Mouse (Mus musculus): ENCODE results near the gene Olfr1258.
"Not testable (repeated sequence)": the region's sequence is repeated elsewhere in the genome, so short reads cannot be mapped to it uniquely, and the experiment has no call there.

Gene Olfr1258

DNA sequence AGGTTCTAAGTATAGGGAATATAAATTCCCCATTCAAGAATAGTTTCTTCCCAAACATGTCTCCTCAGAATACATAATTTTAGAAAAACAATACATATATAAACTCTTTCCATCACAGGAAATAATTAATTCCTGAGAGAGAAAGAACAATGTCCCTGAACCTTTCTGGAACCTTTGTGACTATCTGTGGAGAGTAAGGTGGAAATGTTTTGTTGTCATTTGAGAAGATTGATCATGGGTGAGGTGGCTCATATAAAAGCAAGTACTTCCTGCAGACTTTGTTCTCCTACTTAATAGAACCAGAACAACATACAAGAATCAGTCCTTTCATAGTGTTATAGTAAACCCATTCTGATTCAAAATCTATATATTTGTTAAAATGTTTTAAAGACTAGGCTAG is at the start of gene Olfr1258:
Olfr1258 (plus strand) TSS at position 301 of the 400 bp plus-strand sequence.
- DNase-seq = no peak

DNA sequence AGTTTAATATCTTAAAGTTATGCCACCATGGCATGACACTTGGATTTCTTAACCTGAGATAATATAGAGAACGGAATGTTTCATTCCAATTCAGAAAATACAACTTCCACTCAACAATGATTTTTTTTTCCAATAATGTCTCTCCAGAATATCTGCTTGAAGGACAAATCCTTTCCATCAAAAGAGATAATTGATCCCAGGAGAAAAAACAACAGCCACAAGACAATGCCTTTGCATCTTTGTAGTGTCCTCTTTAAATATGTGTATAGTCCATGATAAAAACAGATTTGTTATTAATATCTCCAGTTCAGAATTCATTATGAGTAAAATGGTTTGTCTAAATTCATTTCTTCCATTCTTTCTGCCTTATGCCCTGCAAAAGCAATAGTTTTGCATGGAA is 49.0 kb upstream of the Olfr1258 start, which contains the start of gene Olfr1257:
Olfr1257 (plus strand) TSS at position 301 of the 400 bp plus-strand sequence.
- no peak for DNase-seq

DNA sequence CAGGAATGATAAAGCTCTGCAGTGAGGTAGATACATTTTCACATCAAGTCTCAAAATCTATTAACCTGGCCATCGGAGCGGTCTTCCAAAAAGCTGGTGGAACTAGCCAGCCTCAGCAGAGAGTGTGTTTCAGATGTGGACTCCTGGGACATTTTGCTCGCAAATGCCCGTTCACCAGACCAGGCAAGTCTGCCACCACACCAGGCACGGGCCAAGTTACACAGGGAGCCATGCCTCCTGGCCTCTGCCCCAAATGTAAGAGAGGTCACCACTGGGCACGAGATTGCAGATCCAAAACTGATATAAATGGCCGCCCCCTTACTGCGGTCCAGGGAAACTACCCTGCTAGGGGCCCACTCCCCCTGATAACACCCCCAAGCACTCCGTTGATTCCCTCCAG is 14.5 kb upstream of the Olfr1258 start:
- not testable (repeated sequence) for DNase-seq

DNA sequence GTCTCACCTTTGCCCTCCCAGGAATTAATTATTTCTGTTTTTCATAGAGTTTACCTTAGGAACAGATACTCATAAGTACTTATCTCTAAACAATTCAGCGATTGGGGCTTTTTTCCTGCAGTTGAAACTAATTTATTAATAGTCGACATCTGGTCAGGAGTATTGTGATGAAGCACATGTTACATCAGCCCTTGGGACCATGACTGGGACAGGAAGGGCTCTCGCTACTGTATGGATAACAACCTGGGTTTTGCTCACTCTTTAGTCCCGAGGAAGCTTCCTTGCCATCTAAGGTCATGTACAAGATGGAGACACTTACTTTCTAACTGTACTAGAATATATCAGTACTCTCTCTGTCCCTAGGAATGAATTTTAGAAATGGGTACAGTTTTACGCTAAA is 21.5 kb downstream of the Olfr1258 start, which contains the start of gene Olfr1259:
Olfr1259 (minus strand) TSS at position 101 of the 400 bp plus-strand sequence.
- no peak for DNase-seq

DNA sequence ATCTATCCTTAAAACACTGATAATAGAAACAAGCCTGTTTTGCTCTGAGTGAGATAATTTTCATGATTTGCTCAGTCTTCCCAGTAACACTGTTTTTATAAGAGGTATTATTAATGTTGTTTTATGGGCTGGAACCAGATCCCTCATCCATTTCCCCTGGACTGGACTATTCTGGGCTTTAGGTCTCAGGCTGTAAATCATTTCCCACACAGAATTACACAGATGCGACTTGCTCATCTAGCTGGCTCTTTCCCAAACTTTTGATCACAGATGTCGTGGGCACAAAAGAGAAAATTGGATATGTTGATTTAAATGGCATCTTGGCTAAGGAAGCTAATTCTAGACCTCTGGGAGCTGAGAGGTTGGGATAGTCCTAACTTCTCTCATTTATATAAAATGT is 47.1 kb downstream of the Olfr1258 start, which contains the start of gene Olfr1260:
Olfr1260 (plus strand) TSS at position 157 of the 400 bp plus-strand sequence.
- DNase-seq = peak; percentile 7 to 15

DNA sequence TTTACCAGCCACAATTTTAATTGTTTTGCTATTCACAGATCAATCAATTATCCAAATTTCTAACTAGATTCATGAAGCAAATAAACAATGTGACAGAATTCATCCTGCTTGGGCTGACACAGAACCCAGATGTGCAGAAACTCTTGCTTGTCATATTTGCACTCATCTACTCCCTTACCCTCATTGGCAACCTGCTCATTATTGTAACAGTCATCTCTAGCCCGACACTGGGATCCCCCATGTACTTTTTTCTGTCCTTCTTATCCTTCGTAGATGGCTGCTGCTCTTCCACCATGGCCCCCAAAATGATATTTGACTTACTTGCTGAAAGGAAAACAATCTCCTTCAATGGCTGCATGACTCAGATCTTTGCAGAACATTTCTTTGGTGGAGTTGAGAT is 50.6 kb downstream of the Olfr1258 start:
- no peak for DNase-seq

Data from cerebellum, postnatal 10 days (tissue).